Mouse (Mus musculus): Measurements from ENCODE around the gene Med15.

Gene Med15

DNA sequence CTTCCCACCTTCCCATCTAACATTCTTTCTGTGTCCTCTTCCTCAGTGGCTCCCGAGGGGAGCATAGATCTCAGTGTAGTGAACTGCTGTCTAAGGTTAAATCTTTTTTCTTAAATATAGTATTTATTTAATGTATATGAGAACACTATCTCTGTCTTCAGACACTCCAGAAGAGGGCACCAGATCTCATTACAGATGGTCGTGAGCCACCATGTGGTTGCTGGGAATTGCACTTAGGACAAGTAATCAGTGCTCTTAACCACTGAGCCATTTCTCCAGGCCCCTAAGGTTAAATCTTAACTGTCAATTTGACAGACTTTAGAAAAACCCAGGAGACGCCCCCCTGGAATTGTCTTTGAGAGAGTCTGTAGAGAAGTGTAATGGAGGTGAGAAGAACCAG is 670 bp downstream of the Med15 start:
- no peak for DNase-seq (ENCODE audit: extremely low spot score)

DNA sequence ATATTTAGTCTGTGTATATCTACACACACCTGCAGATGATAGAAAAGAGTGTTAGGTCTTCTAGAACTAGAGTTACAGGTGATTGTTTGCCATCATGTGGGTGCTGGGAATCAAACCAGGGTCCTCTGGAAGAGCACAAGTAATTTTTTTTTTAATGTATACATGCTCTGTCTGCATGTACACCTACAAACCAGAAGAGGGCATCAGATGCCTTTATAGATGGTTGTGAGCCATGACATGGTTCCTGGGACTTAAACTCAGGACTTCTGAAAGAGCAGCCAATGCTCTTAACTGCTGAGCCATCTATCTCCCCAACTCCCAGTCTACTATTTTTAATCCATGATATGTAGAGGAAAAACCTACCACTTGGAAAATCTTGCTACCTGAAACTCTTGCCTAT is 2.7 kb downstream of the Med15 start:
- no peak for DNase-seq (ENCODE audit: extremely low spot score)

DNA sequence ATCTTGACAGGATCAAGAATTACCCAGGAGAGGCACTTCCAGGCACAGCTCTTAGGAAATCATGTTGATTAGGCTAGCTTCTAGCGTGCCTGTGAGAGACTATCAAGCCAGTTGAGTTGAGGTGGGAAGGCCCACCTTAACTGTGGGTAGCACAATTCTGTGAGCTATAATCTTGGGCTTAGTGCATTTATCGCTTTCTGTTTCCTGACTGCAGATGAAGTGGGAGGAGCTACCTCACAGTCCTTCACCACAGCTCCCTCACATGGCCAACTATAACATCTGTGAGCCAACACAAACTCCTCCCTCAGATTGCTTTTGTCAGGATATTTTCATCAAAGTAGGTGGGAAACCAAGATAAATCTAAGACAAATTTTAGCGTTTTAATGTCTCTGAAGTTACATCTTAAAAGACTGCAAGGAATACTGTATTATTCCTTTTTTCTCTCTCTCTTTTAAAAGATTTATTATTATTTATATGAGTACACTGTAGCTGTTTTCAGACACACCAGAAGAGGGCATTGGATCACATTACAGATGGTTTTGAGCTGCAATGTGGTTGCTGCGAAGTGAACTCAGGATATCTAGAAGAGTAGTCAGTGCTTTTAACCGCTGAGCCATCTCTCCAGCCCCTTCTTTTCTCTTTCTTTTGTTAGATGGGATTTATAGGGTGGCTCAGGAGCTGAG is 5.4 kb downstream of the Med15 start:
- peak; percentile 38 for DNase-seq (ENCODE audit: extremely low spot score)

DNA sequence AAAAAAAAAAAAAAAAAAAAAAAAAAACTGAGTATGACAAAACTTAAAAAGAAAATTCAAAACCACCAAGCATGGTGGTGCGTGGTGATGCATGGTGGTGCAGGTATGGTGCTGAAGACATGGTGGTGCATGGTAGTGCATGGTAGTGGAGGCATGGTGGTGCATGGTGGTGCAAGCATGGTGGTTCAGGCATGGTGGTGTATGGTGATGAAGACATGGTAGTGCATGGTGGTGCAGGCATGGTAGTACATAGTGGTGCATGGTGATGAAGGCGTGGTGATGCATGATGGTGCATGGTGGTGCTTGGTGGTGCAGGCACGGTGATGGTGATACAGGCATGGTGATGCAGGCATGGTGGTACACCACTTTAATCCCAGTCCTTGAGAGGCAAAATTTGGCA is 8.2 kb downstream of the Med15 start:
- DNase-seq (ENCODE audit: extremely low spot score), result no peak

DNA sequence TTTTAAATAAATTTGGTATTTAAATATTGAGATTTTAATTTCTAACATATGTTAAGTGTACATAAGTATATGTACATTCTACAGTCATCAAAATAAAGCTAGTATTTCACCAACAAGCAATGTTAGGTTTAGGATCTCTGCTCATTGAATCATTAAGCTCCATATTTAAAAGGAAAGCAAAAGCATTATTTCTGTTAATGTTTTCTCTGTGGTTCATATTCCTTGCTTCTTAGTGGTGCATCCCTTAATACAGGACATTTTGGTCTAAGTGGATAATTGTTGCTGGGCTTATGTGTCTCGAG is 9.4 kb downstream of the Med15 start:
- DNase-seq (ENCODE audit: extremely low spot score), result no peak

DNA sequence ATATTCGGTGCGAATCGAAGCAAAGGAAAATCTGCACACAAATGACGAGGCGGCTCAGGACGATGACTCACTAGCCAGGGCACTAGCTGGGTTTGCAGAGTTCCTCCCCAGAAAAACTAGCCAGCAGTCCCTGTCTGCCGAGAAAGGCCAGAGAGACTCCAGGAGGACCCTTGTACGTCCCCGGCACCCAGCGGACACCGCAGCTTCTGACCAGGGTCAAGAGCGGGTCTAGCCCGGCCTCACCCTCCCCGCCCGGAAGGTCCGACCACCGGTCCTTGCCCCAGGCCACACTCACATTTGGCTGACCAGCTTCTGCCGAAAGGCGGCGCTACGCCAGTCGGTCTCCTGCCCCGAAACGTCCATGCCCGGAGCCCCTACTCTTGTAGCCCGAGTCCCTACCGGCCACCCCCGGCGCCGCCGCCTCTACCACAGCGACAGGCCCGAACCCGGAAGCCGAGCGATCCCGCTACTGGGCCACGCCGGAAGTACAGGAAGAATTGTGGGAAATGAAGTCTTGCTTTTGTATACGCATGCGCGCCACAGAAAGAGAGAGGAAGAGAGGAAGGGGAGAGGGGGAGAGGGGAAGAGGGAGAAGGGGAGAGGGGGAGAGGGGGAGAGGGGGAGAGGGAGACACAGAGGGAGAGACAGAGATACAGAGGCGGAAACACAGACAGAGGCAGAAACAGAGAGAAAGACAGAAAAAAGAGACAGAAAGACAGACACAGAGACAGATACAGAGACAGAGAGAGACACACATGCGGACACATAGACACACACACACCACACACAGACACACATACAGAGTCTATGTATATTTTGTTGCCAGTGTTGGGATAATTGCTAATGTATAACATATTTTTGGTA is 10.0 kb downstream of the Med15 start:
- peak; percentile 92 for DNase-seq (ENCODE audit: extremely low spot score)

DNA sequence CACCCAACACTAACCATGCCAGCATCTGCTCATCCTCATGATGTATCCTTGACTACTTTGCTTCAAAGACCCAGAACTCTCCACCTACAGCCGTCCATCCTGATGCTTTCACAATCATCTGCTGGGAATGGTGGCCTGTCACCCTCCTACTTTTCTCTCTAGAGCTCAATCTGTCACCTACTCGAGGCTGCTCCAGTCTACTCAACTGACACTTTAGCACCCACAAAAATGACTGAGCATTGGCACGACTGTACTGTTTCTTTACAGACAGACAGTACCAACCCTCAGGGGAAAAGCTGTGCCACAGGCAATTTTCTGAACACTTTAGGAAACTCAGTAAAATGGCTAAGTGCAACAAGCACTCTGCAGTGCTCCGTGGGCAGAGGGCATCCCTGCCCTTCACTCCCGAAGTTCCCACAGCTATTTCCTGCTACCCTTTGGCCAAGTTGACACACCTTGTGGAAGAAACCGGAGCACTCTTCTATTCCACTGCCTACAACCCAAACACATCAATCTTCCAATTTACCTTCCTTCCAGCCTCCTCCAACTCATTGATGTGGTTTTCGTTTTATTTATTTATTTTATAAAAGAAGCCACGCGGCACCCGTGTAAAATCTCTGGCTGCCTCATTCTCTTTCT is 10.8 kb downstream of the Med15 start:
- no peak for DNase-seq (ENCODE audit: extremely low spot score)

DNA sequence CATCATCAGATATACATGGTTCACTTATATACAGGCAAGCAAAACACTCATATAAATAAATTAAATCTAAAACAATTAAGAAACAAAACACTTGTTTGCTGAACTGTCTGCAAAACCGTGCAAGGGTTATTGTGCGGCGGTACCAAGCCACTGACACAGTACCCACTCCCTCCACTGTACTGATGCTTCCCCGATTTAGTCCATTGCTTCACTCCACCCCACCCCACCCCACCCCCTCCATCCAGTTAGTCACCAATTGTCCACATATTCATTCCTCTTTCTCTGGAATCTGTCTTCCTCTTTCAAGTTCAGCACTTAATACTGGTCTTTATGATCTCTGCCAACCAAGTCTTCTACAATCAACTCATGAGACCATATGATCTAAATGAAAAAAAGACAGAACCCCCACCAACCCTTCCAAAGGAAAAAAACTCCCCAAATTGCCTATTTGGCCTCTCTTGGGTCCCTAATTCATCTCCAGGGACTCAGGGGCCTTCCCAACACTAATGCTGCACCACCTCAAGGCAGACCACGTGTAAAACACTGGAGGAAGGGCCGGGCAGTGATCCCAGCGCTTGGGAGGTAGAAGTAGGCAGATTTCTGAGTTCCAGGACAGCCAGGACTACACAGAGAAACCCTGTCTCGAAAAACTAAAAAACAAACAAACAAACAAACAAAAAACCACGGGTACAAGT is 11.4 kb downstream of the Med15 start:
- DNase-seq (ENCODE audit: extremely low spot score), result no peak

DNA sequence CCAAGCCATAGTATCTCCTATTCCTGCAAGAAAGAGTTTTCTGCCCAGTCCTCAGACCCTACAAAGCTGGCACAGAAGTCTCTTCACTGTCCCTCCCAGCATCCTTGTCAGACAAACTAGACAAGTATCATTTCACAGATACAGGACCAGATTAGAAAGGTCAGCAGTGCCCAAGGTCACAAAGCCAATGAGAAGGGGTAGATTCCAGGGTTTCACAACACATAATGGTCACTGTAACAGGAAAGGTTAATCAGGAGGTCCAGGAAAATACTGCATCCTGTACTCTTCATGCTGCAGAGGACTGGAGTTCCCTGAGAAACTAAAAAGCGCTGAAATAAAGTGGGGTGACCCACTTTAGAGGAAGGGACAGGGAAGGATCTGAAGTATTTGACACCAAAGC is 14.9 kb downstream of the Med15 start:
- DNase-seq (ENCODE audit: extremely low spot score), result no peak

DNA sequence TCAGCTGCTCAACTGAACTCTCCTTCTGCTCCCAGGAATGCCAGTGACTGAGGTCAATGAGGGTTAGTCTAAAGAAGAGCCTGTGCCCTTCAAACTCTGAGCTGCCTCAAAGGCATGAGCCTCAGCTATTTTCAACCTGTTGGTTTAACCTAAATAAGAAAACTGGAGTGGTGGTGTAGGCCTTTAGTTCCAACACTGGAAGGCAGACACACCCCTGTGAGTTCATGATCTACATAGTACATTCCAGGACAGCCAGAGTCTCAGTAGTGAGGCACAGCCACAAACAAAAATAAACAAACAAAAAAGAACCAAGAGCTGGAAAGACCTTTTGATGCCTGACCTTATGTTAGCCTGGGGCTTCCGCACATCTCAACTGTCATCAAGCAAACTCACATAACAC is 25.1 kb downstream of the Med15 start:
- no peak for DNase-seq (ENCODE audit: extremely low spot score)

DNA sequence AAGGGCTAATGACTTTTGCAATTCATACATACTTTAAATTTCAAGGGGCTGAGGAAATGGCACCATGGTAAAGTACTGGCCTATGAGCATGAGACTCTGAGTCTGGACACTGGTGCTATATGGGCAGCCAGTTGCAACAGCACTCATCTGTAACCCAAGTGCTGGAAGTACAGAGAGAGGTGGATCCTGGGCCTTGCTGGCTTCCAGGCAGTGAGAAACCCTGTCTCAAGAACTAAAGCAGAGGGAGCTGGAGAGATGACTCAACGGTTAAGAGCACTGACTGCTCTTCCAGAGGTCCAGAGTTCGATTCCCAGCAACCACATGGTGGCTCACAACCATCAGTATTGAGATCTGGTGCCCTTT is 31.7 kb downstream of the Med15 start:
- DNase-seq (ENCODE audit: extremely low spot score), result no peak

DNA sequence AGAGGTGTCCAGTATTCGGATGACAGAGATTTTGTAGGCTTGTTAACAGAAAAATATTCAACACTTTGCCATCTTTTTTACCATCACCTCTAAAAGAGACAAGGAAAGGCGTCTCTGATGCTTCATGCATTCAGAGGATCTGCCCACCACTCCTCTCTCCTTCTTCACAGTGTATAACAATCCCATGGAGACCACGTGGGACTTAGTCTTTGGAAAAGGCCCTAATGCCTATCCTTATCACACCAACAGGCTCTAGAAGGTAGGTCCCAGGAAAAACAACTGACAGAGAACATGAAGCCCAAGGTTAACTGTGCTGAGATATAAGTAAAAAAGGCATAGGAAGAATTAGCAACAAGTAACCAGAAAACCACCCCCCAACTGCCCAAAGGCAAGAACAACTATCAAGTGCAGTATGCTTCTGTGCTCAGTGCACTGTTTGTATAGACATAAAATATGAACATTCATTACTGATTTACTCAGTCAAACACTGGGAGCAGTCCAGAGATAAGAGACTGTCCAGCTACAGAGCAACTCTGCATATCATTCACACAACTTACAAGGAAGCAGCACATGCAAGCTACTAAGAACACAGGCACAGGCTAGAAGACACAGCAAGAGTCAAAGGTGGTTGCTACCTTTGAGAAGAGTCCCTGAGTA is 32.2 kb downstream of the Med15 start:
- no peak for DNase-seq (ENCODE audit: extremely low spot score)

DNA sequence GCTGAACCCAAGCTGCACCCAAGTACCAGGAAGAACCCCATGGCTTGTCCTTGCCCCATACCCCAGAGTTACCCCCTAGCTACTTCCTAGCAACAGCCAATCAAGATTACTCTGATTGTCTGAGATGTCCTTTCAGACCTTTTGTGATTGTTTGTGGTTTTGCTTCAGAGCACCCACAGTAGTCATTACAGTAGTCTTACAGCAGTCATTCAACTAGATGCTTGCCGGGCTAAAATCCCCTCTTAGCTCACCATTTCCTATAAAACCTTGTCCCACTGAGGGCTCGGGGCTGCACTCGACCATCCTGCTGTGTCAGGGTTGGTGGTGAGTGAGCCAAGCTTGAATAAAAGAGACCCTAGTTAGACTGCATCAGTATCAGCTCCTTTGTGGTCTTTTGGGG is 37.8 kb downstream of the Med15 start:
- no peak for DNase-seq (ENCODE audit: extremely low spot score)

DNA sequence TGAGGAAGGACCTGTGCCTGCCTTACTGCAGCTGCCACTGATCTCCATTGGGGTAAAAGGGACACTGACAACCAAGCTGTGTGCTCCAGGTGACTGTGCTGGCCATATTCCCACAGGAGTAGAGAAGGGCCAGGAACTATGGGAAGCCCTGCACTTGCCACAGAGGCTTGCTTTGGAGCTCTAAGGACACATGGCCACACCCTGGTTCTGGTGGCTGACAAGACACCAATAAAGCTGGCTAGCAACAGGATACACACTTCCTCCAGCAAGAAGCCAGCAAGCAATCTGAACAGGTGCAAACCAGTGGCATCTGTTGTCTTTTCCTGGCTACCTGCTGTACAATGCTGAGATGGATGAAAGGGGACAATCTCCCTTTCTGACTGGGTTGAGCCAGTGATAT is 62.8 kb downstream of the Med15 start:
- DNase-seq (ENCODE audit: extremely low spot score), result no peak

DNA sequence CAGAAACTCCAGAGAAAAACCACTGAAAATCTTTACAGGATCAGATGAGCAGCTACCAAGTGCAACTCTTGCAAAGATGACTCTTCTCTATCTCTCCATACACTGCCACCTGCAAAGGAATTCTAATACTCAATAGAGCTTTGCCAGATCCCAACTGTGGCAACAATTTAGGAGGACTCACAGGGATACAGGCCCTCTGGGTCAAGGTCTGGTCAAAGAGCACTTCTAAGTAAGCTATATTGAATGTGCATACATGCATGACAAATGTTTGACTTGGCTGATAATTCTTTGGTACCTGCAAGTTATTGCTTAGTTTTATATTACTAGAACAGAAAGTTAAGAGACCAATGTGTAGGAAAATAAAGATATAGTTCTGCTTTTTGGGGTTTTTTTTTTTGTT is 67.1 kb downstream of the Med15 start:
- no peak for DNase-seq (ENCODE audit: extremely low spot score)

DNA sequence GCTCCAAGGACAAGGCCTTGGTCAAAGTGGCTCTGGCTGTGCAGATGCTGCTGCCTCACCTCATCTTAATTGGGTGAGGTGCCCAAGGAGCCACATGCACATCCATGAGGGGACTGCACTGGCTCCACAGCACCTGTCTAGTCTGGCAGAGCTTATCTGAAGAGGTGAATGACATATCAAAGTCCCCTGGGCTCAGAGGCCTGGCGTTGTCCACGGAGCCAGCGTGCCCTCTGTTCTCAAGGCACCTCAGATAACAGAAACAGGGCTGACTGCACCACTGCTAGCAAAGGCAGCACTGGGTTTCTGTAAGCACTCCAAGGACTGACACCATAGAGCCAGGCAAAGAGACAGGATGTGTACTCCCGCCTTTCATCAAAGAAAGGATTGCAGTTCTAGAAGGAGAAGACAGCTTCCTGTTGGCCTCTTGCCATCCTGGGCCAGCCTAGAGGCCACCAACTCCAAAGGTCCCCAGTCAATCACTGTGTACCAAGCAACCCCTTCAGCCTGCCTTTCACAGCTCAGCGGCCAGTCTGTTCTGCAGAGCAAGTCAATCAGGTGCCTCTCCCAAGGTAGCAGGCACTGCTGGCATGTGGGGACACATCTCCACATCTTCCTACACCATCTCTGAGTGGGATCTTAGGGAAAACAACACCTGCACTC is 76.3 kb downstream of the Med15 start:
- DNase-seq (ENCODE audit: extremely low spot score), result no peak

DNA sequence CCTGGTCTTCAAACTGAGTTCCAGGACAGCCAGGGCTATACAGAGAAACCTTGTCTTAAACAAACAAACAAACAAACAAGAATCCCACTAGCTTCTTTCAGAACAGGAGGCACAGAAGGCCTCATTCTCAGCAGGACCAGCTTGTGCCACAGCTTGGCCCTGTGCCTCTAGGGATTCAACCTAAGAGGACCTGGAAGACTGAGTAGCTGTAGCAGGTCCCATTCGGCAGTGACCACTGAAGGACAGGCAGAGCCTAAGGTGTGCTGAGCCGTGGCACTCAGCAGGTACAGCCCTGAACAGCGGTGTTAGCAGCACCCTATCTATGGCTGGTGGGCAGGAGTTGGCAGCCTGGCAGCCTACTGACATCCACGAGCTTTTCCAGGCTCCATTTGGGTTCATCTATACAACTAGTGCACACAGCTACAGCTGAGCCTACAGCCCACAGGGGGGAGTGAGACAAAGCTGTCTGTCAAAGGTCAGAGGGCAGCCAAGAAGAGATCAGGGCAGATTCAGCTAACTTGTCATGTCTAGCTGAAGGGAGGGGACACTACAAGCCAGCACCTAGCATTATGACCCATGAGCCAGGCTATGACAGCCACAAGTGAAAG is 78.4 kb downstream of the Med15 start:
- DNase-seq (ENCODE audit: extremely low spot score), result no peak

DNA sequence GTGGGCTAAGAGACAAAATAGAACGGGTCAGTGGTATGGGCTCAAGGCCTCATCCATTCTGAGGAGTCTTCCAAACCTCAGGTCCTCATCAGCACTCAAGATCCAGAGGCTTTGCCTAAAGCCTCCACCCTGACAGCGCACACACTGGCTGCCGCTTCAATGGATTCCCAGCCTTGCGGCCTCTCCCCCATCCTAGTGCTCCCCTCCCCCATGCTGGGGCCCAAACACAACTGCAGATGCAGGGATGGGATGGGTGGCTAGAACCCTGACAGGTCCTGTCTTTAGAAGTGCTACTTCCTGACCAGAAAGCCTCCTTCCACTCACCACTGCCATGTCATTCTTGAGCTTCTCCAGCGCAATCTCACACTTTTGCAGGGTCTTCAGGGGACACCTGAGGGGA is 79.1 kb downstream of the Med15 start:
- no peak for DNase-seq (ENCODE audit: extremely low spot score)

DNA sequence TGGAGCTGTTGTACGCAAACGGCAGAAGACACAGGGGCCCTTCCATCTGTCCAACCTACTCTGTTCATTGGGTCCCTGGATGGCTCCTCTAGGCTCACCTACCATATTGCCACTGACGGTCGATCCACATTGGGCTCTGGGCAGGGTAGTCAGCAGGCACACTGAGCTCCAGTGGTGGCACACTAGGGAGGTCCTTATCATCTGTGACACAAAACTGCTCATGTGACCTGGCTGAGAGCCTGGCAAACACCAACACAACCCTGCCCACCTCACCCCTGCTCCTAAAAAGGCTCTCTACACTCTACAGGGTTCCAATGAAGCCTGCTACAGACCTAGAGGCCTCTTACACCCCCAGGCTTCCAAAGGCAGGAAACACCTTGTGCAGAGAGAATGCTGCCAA is 80.1 kb downstream of the Med15 start:
- DNase-seq (ENCODE audit: extremely low spot score), result no peak

DNA sequence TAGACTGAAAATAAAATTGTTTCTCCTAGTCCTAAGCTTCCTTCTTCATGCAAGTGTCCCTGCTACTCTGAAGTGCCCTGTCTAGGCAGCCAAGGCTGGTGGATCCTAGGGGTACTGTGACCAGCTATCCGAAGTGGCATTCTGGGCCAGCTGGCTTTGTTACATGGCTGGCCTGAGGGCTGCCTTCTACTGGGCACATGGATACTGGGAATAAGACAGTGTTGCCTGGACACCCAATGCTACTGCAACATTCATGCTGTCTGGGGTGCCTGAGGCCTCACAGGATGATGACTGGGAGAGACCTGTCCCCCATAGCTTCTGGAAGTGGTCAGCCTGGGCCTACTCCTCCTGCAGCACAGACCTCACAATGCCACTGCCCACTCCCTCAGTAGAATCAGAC is 82.0 kb downstream of the Med15 start:
- DNase-seq (ENCODE audit: extremely low spot score), result no peak

DNA sequence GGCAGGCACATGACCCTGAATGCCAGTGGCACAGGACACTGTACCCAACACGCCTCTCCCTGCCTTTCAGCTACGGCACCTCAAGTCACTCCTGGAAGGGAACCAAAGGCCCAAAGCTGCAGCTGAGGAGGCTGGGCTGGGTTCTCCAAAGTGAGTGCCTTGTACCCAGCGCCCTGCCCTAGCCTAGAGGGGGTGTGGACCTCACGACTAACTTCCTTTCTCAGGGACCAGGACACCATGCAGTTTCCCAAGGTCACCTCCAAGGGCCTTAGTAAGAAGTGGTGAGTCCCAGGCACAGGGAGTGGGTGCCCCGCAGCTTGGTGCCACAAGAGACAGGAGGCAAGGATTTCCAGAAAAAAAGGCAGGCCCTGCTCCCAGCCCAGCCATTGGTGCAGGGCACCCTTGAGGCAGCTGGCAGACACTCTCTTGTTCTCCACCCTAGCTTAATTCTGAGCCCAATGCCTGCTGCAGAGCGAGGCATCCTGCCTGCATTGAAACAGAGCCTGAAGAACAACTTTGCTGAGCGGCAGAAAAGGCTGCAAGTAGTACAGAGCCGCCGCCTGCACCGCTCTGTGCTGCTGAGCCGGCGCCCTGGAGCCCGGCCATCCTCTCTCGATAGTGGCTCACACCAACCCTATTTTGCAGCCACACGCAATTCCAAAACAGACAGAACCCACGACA is 82.6 kb downstream of the Med15 start:
- no peak for DNase-seq (ENCODE audit: extremely low spot score)

All from embryo, embryonic 9.5 days (tissue).